Mouse (Mus musculus): ENCODE measurements around the gene Topaz1. TPM values are rescaled to one million over a fixed set of nuclear protein-coding genes. Genes with fewer than 3 reads are reported as not detected.

Topaz1 gene
- polyA plus RNA-seq (2017; shearing (Covaris generic)) = not detected

GRCm38 (mm10) chr9:122747060-122747459 is at the start of gene Topaz1:
Gene Topaz1, plus strand, starts transcription at chr9:122747346.

GRCm38 (mm10) chr9:122805053-122805844 is 58.1 kb downstream of the Topaz1 start, which contains the start of gene Tcaim:
Gene Tcaim, plus strand, starts transcription at chr9:122805539.

GRCm38 (mm10) chr9:122843760-122844159 is 96.6 kb downstream of the Topaz1 start, which contains the start of gene Gm35549:
Gene Gm35549, minus strand, starts transcription at chr9:122844035.

Other genes starting within 250 kb of the Topaz1 start
- gene Tcaim, start 58.2 kb downstream of the Topaz1 start, polyA plus RNA-seq (2017; shearing (Covaris generic)) = 16.8 TPM
- 1.3 TPM for gene Gm35549, start 96.7 kb downstream of the Topaz1 start, polyA plus RNA-seq (2017; shearing (Covaris generic))
- gene Zfp445, start 118.7 kb downstream of the Topaz1 start, polyA plus RNA-seq (2017; shearing (Covaris generic)) = 99.5 TPM
- gene Zkscan7, start 138.3 kb downstream of the Topaz1 start, polyA plus RNA-seq (2017; shearing (Covaris generic)) = 4.1 TPM
- not detected for gene Zfp105, start 175.7 kb downstream of the Topaz1 start, polyA plus RNA-seq (2017; shearing (Covaris generic))
- 32.2 TPM for gene 1110059G10Rik, start 203.7 kb downstream of the Topaz1 start, polyA plus RNA-seq (2017; shearing (Covaris generic))
- 6.9 TPM for gene Kif15, start 203.7 kb downstream of the Topaz1 start, polyA plus RNA-seq (2017; shearing (Covaris generic))